Mouse (Mus musculus) liver, adult 2 months (tissue): ENCODE results near the gene Aftph.

Source experiments
- CTCF ChIP-seq: fragments of 200-500 bp; IDR thresholded peaks from 2 replicates; pipeline ENCODE4 v1.5.1; 2011; ENCODE audit warnings: low read depth, low read length, control low read depth
- POLR2A ChIP-seq: fragments of 200-500 bp; IDR thresholded peaks from 2 replicates; pipeline ENCODE4 v1.6.1; 2011; ENCODE audit warnings: low read length, control low read depth; ENCODE audit not compliant: insufficient read depth; ENCODE audit errors: extremely low read depth

- TF ChIP-seq POLR2A (no peak), CTCF (no peak)
These were observed 17.8 kb downstream of the Aftph start for GRCm38 (mm10) chr11:20723572-20723971.
